ENCODE assay signal across 20 mouse cellular contexts in the genomic region with DNA sequence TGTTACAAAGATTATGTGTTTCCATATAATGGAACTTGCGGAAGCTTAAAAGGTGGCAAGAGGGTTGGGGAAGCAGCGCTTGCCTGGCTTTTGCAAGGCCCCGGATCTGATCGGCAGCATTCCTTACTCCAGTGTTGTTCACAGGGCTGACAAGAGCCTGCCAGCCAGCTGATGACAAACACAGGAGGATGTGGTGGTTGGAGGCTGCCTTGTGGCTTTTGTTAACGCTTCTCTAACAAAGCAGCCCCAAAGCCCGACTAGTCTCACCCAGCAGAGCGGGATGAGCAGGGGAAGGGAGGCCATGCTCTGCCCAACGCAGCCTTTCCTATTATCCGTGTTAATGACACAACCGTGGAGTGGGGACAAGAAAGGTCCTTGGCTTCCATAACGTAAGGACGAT.
DNase-seq lines count a peak whose midpoint lies in the region.
"Had no signal": no experiment of that assay in that cellular context is flagged by ENCODE, and none has a peak within 500 bp of the region (broad histone marks: within the 10 kb centered on the region; RNA-seq: fewer than 3 reads in every experiment).

No protein-coding gene starts in this region.

- no peaks in the 10 kb centered on the region for H3K27me3 ChIP-seq in heart, embryonic 10.5 days (ENCODE audit: insufficient read depth, poor library complexity, severe bottlenecking)
- H3K27me3 ChIP-seq in limb, embryonic 10.5 days (ENCODE audit: low read depth, poor library complexity, severe bottlenecking), result no peaks in the 10 kb centered on the region
- H3K27me3 ChIP-seq: forebrain, embryonic 15.5 days; neural tube, embryonic 15.5 days had no signal

- peaks cover 70% of the 10 kb centered on the region for H3K36me3 ChIP-seq in heart, embryonic 10.5 days
- H3K36me3 ChIP-seq in limb, embryonic 10.5 days, result peaks cover 8% of the 10 kb centered on the region; the same call in 1 of the 2 replicates

- intact Hi-C loops in heart, postnatal 36 days (cut with DNase I), result no loop called here

- H3K4me3 ChIP-seq in heart, embryonic 10.5 days, result no peak overlapping the region
- no peak overlapping the region for H3K4me3 ChIP-seq in limb, embryonic 10.5 days
- H3K4me3 ChIP-seq: embryonic facial prominence, embryonic 10.5 days; forebrain, embryonic 15.5 days; midbrain, embryonic 10.5 days; neural tube, embryonic 15.5 days had no signal

- 61% methylated on average over 12 of the region's 12 CpGs for WGBS in heart, embryonic 10.5 days
- WGBS in limb, embryonic 10.5 days, result 89% methylated on average over 12 of the region's 12 CpGs

- H3K27ac ChIP-seq in heart, embryonic 10.5 days, result peak overlapping the region; percentile 42; the same call in 1 of the 2 replicates
- peak overlapping the region; percentile 36; the same call in 1 of the 2 replicates for H3K27ac ChIP-seq in limb, embryonic 10.5 days
- H3K27ac ChIP-seq: embryonic facial prominence, embryonic 10.5 days; forebrain, embryonic 15.5 days; hindbrain, embryonic 14.5 days; macrophage; midbrain, embryonic 10.5 days; neural tube, embryonic 15.5 days had no signal

- H3K4me1 ChIP-seq in heart, embryonic 10.5 days, result peaks cover 22% of the 10 kb centered on the region
- 0 out of 2 replicates have a peak, but pooled peaks cover 2% of the 10 kb centered on the region for H3K4me1 ChIP-seq in limb, embryonic 10.5 days
- H3K4me1 ChIP-seq: forebrain, embryonic 15.5 days; neural tube, embryonic 15.5 days had no signal

- H3K9me3 ChIP-seq in heart, embryonic 10.5 days, result no peaks in the 10 kb centered on the region
- no peaks in the 10 kb centered on the region for H3K9me3 ChIP-seq in limb, embryonic 10.5 days (replicated peaks)
- H3K9me3 ChIP-seq: embryonic facial prominence, embryonic 10.5 days; forebrain, embryonic 15.5 days; midbrain, embryonic 10.5 days; neural tube, embryonic 15.5 days had no signal

- DNase-seq in heart, embryonic 10.5 days (ENCODE audit: low spot score), result no peak
- no peak for DNase-seq in heart, postnatal 36 days
- peak; percentile 46 for DNase-seq in CD4-positive helper T cell, adult 2 months (ENCODE audit: low read depth, low spot score)
- DNase-seq in limb, embryonic 10.5 days (ENCODE audit: low spot score), result no peak
- DNase-seq in thymus, postnatal 36 days, result peak; percentile 17 to 42
- DNase-seq in right cerebral cortex, postnatal 36 days (ENCODE audit: low spot score in 2 of 2), result no peak
- DNase-seq in gastrocnemius, adult 8-10 months (ENCODE audit: low spot score in 2 of 2), result no peak
- DNase-seq: adrenal gland, postnatal 36 days; cerebellum, adult 9-11 months; gastrocnemius, postnatal 14 days; heart, adult 18-20 months; kidney, adult 2 months; kidney, postnatal 14 days; right cerebral cortex, adult 18-20 months had no signal

Comparison
In these comparisons a context has a peak if more than half of its experiments do, and no peak if none do; other contexts are left out.
1. DNase-seq: peak in CD4-positive helper T cell, adult 2 months (single experiment) and thymus, postnatal 36 days (2 of 2); none in heart, embryonic 10.5 days (single experiment), heart, postnatal 36 days (0 of 2), limb, embryonic 10.5 days (single experiment), right cerebral cortex, postnatal 36 days (0 of 2) and gastrocnemius, adult 8-10 months (0 of 2).